Mouse (Mus musculus) lung, adult 2 months (tissue): ENCODE measurements at regions not wholly inside any gene's neighbourhood (a gene's known extent, or its start where the extent isn't known, plus 50 kb on each side); places are given as distances from the start of the nearest gene placed in this dataset.

Source experiments
- CTCF ChIP-seq: fragments of 200-500 bp; IDR thresholded peaks from 2 replicates; pipeline ENCODE4 v1.5.1; 2011; ENCODE audit warnings: mild to moderate bottlenecking, low read length, control low read depth; ENCODE audit not compliant: insufficient read depth
- POLR2A ChIP-seq: fragments of 200-500 bp; IDR thresholded peaks from 2 replicates; pipeline ENCODE4 v1.6.1; 2011; ENCODE audit warnings: low read depth, mild to moderate bottlenecking, control low read depth, low read length, borderline replicate concordance; ENCODE audit errors: extremely low read depth

GRCm38 (mm10) chr16:70227601-70228226 lies 86.0 kb upstream of the Gbe1 start:
- TF ChIP-seq CTCF (no peak), POLR2A (no peak)
